Mouse (Mus musculus): Measurements from ENCODE around the gene Tal1.

Tal1 gene

DNA sequence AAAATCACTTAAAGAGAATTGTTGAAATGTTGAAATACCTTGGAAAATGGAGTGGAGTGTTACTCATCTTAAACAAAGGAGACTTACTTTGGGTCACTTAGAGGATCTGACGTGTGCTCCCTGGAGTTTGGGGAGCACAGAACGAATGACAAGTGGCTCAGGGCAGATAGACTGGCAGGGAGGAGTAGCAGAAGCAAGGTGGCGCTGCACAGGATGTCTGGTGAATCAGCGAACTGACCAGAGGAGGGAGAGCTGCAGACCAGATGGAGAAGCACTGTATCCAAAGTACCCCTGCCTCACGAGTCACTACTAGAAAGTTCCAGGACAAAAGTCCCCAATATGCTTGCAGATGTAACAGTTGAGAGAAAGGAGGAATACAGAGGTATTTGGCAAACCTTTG, 57.0 kb downstream of the Tal1 start:
- DNase-seq (ENCODE audit: low spot score in 2 of 2): no peak

DNA sequence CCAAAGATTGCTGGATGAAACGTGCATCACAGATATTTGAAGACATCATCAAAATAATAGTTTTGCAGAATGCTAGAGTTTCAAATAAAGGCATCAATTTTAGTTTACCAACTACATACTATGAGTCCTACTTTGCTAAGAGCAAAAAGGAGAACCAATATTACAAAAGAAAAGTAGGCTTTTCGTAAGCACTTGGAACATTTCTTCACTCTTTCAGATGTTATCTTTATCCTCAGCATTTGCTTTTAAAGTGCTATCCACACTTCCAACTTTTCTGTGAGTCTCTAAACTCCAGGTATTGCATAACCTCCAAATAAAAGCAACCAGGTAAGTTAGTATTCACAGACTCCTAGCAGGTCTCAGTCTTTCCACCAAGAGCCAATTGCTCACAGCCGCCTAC, 63.4 kb downstream of the Tal1 start:
- DNase-seq (ENCODE audit: low spot score in 2 of 2): no peak

DNA sequence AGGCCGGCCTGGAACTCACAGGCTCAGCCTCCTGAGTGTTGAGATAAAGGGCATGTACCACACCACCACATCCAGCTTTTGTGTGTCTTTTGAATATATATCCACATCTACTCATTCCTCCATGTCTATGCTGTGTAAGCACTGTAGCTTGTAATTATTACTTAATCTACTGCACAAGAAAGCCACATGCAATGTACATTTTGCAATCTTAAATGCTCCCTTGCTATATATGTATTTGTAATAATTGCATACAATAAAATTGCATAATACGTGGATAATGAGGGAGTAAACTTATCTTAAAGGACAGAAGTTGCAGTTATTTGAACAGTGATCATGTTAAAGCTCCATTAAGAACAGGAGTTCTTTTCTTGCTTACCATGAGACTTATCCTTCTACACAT, 64.9 kb downstream of the Tal1 start:
- DNase-seq (ENCODE audit: low spot score in 2 of 2): no peak

Measured in frontal cortex, postnatal 25 days (tissue).